Mouse (Mus musculus) layer of hippocampus, adult 2 months (tissue): Measurements from ENCODE around the gene Prmt2. TPM values are rescaled to one million over a fixed set of nuclear protein-coding genes. Genes with fewer than 3 reads are reported as not detected.

ENCODE experiments used
- DNase-seq, 2 experiments: peaks; one replicate each; pipeline ENCODE4 v3.0.0; 2022; ENCODE audit warnings: low spot score in 2 of 2
- H3K27ac ChIP-seq: fragments of 200-600 bp; 2 replicates; pipeline ENCODE4 v1.8.1; 2022
- H3K4me3 ChIP-seq: fragments of 200-600 bp; 2 replicates; pipeline ENCODE4 v1.8.1; 2022; ENCODE audit warnings: mild to moderate bottlenecking
- CTCF ChIP-seq: fragments of 200-600 bp; conservative IDR thresholded peaks from 2 replicates; pipeline ENCODE4 v1.8.1; 2022; ENCODE audit warnings: antibody characterized with exemption, mild to moderate bottlenecking, moderate library complexity
- microRNA-seq, 2 experiments: library from miRNA; unstranded; fragments of <30 nt; microRNA quantifications; one replicate each; pipeline ENCODE4 v1.2.0; 2021
- total RNA-seq, 2 experiments: library from RNA; stranded (reverse); gene quantifications; 2 replicates each; pipeline ENCODE4 v1.2.3; 2021

Prmt2 gene
- total RNA-seq, 2 experiments from 2014 or later, result 72.2 to 75.3 TPM

DNA sequence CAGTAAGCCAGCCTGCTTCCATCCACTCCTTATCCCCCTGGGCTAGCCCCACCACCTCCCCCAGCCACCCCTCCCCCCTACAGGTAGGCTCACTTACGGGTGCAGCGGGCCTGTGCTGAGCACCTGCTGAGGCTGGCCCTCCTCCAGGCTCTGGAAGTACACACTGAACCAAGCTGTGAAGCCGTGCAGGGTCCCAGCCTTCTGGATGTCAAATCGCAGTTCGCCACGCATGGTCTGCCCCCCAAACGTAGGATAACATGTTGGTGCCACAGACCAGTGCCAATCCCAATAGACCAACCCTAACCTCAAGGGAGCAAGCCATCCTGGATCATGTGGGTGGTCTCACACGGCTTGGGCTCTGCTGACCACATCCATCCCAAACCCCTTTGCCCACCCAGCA lies 28.4 kb downstream of the Prmt2 start:
- TF ChIP-seq CTCF, result no peak
- no peak for DNase-seq
- no peak overlapping the region for H3K4me3 ChIP-seq
- H3K27ac ChIP-seq, result no peak overlapping the region

DNA sequence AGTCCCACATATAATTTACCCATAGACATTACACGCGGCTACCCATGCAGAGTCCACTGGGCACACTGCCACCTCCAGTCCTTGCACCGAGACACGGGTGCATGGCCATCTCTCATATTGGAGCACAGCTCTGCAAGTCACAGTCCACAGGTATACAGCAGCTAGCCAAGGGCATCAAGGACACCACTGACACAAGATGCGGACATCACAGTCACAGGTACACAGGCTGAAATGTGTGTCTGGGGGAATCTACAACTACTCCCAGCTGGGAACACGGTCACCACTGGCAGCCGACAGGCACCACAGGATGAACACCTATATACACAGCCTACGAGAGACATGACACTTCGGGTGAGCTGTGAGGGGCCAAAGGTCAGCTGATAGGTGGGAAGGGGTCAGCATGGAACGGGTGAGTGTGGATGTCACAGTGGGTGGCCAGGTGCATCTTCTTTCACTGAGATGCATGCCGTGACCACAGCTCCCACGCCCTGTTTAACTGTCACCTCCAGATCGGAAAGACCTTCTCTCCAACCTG lies 30.3 kb downstream of the Prmt2 start:
- no peak overlapping the region for H3K27ac ChIP-seq
- no peak for TF ChIP-seq CTCF
- DNase-seq, result no peak
- no peak overlapping the region for H3K4me3 ChIP-seq

DNA sequence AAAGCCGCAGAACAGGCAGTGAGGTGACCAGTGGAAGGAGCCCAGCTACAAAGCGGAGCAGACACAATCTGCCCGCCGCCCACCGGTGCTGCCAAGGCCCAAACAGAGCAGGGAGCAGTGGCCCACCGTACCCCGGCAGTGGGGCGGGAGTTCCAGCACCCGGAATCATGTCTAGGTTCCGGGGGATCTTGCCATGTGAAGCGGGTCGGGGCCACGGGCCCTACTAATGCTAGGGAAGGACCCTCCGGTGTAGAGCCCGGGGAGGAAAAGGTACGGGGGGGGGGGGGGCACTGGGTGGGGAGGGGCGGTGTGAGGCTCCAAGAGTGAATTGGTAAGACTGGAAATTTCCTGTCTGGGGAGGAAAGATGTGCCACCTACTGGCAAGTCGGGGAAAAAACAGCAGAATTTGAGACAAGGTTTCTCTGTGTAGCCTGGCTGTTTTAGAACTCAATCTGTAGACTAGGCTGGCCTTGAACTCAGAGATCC lies 33.8 kb downstream of the Prmt2 start:
- peak; percentile 75 for TF ChIP-seq CTCF
- Histone ChIP-seq H3K27ac (no peak overlapping the region), H3K4me3 (peak overlapping the region; percentile 45)
- peak in 1 of 2 experiments; percentile 48 for DNase-seq

DNA sequence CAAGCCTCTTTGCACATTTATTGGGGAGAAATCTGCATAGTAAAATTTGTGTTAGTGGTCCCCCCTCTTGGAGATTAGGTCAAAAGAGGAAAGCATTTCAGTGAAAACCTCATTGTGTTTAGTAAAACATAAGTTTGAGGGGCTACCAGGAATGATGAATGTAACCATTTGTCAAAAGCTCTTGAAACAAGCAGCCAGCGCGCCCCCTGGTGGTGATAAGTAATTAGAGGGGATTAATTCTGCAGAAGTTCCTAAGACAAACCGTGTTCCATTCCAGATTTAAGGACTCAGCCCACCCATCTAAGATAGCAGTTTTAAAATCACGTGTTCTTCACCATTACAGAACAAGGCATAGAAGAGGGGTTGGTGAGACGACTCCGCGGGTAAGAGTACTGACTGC lies 35.7 kb downstream of the Prmt2 start:
- TF ChIP-seq CTCF, result peak; percentile 86
- peak; percentile 60 to 83 for DNase-seq
- H3K4me3 ChIP-seq, result no peak overlapping the region
- H3K27ac ChIP-seq, result no peak overlapping the region

DNA sequence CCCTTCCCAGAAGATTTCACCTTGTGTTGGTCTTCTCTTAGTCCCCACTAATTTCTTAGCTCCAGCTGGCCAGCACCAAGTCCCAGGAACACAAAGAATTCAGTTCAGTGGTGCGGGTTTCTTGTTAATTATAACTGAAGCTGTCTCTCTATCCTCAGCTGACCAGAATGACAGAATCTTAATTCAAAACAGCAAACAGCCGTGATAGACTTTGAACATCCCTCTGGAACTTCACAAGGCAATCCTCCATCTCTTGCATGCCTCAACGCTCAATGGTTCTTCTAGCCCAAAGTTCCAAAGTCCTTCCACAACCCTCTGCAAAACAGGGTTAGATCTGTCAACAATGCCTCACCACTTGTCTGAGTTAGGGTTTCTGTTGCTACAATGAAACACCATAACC lies 36.2 kb downstream of the Prmt2 start:
- H3K27ac ChIP-seq, result no peak overlapping the region

DNA sequence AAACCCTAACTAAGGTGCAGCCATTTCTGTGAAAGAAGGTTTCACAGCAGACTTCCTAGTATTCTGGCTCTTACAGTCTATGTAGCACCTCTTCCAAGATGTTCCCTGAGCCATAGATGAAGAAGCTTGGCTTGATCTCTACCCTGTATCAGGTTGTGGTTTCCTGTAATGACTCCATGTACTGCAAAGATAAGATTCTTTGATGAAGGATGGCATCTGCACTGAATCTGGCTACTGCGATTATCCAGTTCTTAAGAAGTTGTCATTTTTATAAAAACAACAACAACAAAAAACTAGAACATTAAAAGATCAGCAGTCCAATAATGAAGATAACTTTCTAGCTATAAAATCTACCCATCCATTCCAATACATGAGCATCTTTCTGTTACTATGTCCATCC lies 49.7 kb downstream of the Prmt2 start:
- no peak for DNase-seq
- no peak overlapping the region for H3K27ac ChIP-seq
- no peak overlapping the region for H3K4me3 ChIP-seq
- no peak for TF ChIP-seq CTCF

More for the DNA sequence above, 36.2 kb downstream of the Prmt2 start:
- H3K4me3 ChIP-seq, result no peak overlapping the region
- no peak for TF ChIP-seq CTCF
- DNase-seq, result no peak

DNA sequence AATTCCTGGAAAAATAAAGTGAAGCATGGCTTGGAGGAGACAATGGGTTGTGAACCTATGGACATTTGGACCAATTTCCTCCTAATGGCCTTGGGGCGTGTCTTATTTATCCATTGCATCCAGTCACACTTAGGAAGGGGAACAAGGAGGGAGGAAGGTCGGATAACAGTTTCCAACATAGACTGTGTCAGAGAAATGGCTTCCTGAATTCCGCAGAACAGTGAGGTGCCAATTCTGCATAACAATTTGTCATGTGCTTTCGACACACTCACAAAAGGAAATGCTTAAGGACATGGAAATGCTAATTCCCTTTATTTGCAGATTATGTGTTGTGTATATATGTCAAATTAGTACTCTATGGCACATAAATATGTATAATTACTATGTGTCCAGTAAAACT lies 52.4 kb downstream of the Prmt2 start:
- TF ChIP-seq CTCF, result no peak
- no peak overlapping the region for H3K27ac ChIP-seq
- H3K4me3 ChIP-seq, result no peak overlapping the region
- no peak for DNase-seq

DNA sequence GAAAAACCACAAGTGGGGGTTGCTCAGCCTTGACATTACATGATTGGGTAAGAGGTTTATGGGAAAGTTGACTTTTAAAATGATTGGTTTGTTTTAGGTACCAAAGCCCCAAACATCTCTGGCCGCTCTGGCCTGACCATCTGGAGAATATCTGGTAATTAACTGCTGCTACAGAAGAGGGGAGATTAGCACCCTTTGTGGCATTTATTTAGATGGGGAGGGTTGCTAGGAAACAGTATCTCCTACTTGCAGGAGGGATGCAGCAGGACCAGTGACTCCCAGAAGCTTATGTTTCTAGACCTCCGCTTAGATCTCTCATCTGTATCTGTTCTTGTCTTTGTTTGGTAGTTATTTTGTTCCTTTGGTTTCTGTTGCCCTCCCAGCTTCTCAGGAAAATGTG lies 62.8 kb downstream of the Prmt2 start:
- H3K4me3 ChIP-seq, result no peak overlapping the region
- TF ChIP-seq CTCF, result no peak
- H3K27ac ChIP-seq, result no peak overlapping the region
- DNase-seq, result peak in 1 of 2 experiments; percentile 2

DNA sequence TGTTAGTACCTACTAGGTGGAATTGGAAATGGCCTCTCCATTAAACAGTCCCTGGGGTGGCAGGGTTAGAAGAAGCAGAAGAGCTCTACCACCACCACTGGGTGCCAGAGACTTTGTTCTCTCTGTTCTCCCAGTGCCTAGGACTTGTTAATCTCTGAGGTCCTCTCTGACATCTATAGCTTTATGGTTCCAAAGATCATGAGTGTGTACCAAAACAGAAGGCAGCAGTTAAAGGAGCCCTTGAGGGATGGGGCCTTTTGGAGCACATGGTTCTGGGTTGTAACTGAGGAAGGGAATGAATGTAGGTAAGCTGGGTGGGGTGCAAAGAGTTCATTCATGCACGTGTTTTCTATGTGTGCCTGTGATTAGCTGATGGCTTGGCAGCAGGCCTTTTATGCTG lies 79.7 kb downstream of the Prmt2 start:
- no peak overlapping the region for H3K27ac ChIP-seq
- no peak for TF ChIP-seq CTCF
- H3K4me3 ChIP-seq, result no peak overlapping the region
- DNase-seq, result no peak

DNA sequence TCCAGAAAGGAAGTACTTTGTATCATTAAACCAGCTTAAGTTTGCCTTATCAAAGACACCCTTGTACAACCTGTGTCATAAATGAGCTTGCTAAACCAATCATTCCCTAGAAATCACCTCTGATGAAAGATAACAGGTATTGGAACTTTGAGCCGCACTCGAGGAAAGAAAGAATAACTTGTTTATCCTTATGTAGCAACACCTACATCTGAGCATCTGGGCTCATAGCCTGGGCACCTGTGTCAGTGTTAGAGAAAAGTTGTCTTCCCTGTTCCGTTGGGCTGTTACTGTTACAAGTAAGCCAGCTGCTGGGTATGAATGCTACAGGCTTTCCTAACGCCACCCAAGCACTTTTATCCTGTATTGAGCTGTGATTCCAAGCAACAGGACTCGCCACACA lies 80.1 kb downstream of the Prmt2 start:
- no peak for DNase-seq
- Histone ChIP-seq H3K4me3 (no peak overlapping the region), H3K27ac (no peak overlapping the region)
- TF ChIP-seq CTCF, result no peak

Small RNA genes within 50 kb of the gene (microRNA-seq; reads per million reads assigned to microRNA genes)
- 0 reads per million in 2 experiments for gene Mir678

Other genes with a start within 250 kb of the Prmt2 start
- 10 to 100 TPM; 15.5 to 16.1 TPM for gene Zfp280b, start 205.2 kb downstream of the Prmt2 start, total RNA-seq
- not detected for gene Slc5a4b, start 126.9 kb downstream of the Prmt2 start, total RNA-seq
- not detected for gene Slc5a4a, start 90.4 kb downstream of the Prmt2 start, total RNA-seq
- gene S100b, start 16.0 kb upstream of the Prmt2 start, total RNA-seq, result 100 to 1,000 TPM; 118 to 128 TPM
- 10 to 100 TPM; 50.9 to 51.0 TPM for gene Dip2a, start 107.4 kb upstream of the Prmt2 start, total RNA-seq
- gene AC141477.1, start 202.6 kb upstream of the Prmt2 start, total RNA-seq, result not detected
- gene Pcnt, start 204.9 kb upstream of the Prmt2 start, total RNA-seq, result 10 to 100 TPM; 23.1 TPM
- not detected for gene 2610028H24Rik, start 211.2 kb upstream of the Prmt2 start, total RNA-seq
- gene Mcm3ap, start 231.1 kb upstream of the Prmt2 start, total RNA-seq, result 10 to 100 TPM; 51.2 to 53.7 TPM
- gene Ybey, start 231.2 kb upstream of the Prmt2 start, total RNA-seq, result 1 to 10 TPM; 3.9 to 4.6 TPM